Mouse (Mus musculus): ENCODE measurements around the gene B3gnt7.

B3gnt7 gene

DNA sequence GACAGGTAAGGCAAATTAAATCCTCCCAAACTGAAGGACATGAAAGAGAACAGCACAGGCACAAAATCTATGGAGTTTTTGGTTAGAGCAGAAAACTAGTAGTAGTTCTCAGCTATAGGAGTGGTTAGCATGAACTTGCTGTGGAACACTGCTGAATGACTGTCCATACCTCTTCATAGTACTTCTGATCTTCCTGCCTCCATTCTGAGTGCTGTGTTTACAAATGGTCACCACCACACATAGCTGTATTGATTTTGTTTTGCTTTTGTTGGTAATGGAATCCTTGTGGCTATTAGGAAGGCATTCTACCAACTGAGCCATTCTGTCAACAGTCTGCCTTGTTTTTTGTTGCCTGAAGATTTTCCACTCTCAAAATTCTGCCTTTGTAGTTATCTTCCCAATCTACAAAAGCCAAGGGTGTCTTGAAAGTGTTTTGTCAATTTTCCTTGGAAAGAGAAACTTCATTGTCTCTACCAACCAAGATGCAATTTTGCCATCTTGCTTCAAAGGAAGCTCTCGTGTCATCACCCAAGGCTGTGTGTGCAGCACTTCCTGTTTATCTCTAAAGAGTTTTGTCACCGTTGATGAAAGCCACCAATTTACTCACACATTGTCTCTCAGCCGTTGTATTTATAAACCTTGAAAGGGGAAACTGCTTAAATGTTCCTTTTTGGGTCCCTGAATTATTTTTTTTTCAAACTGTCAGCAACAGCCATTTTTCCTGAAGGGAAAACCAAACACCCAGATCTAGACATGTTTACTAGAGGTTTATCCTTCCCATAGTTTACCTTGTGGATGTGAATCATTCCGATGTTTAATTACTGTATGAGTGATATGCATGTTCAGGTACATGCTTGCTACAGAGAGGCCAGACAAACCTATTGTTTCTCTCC is 41.6 kb downstream of the B3gnt7 start:
- DNase-seq (ENCODE audit: low read depth, low spot score) = no peak

DNA sequence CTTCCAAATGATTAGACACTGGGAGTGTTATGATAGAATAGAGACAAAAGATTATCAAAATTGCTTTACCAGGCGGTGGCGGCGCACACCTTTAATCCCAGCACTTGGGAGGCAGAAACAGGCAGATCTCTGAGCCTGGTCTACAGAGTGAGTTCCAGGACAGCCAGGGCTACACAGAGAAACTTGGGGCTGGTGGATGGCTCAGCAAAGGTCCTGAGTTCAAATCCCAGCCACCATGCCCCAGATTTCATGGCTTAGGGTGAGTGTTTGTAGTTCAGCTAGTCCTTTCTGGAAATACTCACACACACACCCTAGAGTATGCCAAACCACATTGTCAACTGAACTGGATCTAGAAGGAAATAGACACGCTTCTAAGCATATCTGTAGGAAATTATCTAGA is 42.4 kb downstream of the B3gnt7 start:
- no peak for DNase-seq (ENCODE audit: low read depth, low spot score)

DNA sequence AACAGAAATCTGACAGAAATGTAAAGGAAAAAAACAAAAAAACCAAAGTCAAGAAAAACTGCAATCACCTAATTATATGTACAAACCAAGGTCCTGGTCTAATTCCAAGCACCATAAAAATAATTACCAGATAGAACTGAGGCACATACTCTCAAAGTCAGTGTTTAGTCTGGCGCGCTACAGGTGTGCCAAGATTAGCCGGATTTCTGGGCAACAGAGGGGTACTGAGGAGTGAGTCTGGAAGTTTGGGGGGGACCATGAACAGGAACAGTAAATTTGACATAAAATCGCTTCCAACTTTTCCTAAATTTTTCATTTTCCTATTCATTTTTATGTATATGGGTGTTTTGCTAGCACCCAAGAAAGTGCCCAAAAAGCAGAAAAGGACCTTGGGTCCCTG is 43.3 kb downstream of the B3gnt7 start:
- no peak for DNase-seq (ENCODE audit: low read depth, low spot score)

DNA sequence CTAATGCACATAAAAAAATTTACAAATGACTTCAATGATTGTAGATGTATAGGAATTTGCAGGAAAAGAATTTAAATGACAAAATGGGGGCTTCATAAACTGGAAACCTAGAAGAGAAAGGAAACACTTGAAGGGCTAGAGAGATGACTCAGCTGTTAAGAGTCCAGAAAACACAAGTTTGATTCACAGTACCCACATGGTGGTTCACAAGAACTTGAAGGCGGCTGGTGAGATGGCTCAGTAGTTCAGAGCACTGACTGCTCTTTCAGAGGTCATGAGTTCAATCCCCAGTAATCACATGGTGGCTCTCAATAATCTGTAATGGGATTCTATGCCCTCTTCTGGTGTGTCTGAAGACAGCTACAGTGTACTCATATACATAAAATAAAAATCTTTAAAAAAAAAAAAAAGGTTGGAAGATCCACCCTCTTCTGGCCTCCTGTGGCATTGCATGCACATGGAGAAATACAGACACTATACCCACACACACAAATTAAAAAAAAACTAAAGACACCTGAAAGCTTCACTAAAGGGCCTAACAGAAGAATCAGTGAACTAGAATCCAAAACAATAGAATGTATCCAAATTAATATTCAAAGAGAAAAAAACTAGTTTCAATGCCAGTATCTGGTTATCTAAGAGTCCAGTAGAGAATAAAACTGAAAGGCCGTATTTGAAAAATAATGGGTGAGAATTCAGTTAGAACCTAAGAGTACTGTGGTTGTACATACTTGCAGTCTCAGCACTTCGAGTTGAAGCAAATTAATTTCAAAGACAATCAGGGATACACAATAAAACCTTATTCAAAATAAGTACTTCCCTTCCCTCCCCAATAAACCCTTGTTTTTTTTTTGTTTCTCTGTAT is 44.5 kb downstream of the B3gnt7 start:
- DNase-seq (ENCODE audit: low read depth, low spot score) = no peak

DNA sequence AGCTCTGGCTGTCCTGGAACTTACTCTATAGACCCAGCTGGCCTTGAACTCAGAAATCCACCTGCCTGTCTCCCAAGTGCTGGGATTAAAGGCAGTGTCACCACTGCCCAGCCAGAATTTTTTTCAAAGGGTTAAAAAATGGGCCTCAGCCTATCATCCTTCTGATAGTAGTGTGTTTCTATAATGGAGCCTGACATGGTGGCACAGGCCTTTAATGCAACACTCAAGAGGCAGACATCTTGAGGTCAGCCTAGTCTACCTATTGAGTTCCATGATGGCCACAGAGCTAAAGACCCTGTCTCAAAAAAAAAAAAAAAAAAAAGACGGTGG is 45.0 kb downstream of the B3gnt7 start:
- peak; percentile 26 for DNase-seq (ENCODE audit: low read depth, low spot score)

DNA sequence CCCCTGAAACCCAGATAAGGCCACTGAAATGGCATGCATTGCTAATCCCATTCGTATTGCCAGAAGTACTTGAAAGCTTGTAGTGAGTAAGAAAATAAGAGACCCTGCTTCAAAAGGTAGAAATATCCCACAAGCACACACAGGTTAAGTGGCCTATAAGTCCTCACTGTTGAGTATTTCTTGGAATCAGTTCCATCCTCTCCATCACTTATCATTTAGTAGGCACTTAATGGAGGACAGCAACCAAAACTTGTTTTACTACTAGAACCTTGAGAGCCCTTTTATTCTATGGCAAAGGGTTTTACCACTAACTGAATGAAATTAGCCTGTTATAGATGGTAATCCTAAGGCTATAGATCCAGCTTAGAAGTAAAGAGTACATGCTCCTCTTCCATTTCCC is 45.5 kb downstream of the B3gnt7 start:
- no peak for DNase-seq (ENCODE audit: low read depth, low spot score)

DNA sequence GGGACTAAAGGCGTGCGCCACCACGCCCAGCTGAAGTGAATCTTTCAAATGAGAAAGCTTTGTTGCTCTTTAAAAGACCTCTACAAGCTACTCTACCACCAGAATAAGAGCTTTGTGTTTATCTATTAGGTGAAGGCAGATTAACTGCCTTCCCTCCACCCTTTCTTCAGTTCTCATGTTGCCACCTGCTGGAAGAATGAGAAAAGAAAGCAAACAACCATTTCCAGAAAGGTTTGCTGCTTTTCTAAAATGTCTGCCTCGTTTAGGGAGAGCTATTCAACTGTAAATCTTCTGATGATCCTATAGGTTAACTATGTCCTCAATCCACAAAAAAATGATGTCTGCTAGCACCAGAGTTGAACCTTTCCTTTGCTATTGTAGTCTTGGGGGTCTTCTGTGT is 46.2 kb downstream of the B3gnt7 start:
- peak; percentile 88 for DNase-seq (ENCODE audit: low read depth, low spot score)

DNA sequence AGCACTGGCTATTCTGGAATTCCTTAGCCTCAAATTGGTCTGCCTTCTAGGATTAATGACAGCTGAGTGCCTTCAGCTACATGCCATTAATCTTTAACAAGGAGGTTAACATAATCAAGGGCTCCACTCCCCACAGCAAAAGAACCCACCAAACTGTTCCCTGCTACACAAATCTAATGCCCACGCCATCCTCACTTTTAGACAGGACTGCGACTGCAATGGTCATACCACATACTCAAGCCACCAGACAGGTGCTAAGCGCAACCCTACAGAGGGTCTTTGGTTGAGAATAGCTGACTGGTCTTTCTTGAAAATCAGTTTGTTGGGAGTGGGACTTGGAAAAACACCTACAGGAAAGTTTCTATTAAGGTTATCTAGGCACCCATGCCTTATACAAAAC is 46.6 kb downstream of the B3gnt7 start:
- no peak for DNase-seq (ENCODE audit: low read depth, low spot score)

DNA sequence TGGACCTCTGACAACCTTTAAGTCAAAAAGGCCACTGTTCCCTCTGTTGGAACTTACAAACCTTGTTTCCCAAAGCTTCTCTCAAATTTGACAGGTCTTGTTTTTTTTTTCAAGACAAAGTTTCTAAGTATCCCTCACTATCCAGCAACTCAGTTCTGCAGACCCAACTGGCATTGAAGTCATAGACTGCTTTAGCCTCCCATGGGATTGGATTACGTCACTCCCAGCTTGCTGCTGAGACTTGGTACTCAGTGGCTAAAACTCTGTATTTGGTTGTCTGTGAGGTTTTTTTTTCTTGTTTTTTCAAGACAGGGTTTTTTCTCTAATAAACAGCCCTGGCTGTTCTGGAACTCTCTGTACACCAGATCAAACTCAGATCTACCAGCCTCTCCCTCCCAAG is 47.1 kb downstream of the B3gnt7 start:
- no peak for DNase-seq (ENCODE audit: low read depth, low spot score)

DNA sequence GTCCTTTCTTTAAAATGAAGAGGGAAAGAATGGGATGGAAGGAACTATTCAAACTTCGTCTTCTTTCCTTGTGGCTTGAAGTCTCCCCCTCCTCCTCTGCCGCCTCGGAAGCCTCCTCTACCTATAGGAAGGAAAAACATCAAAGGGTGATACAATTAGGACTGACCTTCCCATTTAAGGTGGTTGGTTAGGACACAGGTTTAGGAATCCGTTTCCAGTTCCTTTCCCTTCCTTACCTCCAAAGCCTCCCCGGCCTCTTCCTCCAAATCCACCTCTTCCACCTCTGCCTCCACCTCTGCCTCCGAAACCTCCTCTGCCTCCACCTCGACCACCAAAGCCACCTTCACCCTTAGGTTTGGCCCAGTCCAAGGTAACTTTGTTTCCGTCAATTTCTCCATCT is 47.9 kb downstream of the B3gnt7 start:
- no peak for DNase-seq (ENCODE audit: low read depth, low spot score)

DNA sequence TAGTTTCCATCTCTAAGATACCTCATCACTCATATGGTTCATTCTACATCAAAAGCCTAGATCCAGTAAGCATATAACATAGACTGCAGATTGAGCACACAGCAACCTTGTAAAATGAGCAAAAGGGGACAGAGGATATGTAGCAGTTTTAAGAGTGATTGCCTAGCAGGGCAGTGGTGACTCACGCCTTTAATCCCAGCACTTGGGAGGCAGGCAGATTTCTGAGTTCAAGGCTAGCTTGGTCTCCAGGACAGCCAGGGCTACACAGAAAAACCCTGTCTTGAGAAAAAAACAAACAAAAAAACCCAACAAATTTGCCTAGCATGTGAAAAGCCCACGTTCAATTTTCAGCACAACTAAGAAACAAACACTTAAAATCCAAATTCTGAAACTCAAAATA is 51.6 kb downstream of the B3gnt7 start:
- no peak for DNase-seq (ENCODE audit: low read depth, low spot score)

Data from ES-CJ7 (cell line).